Mouse (Mus musculus): ENCODE data around the gene Chd5. TPM values are rescaled to one million over a fixed set of nuclear protein-coding genes. Genes with fewer than 3 reads are reported as not detected.

Gene Chd5
- polyA plus RNA-seq, 1 experiment from 2014 or later = 33.5 TPM

DNA sequence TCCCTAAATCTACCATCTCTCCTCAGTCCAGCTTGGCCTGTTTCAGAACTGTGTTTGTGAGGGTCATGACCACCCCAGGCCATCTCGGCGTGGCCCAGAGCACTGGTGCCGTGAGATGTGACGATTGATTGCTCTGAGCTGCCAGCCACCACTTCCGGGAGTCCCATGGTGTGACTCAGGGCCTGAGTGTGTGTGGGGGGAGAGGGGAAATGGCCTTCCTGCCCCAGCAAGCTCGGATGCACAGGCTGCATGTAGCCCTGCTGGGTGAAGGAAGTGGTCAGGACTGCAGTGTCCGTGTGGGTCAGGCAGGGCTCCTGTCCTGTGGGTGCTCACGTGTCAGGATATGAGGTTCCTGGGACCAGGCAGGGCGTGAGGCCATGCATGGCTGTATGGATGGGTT lies 23.7 kb downstream of the Chd5 start:
- Histone ChIP-seq H3K9ac (replicated peaks; ENCODE audit: low read depth, low read length) (no peak overlapping the region), H3K4me3 (replicated peaks; ENCODE audit: low read length) (no peak overlapping the region), H3K36me3 (ENCODE audit: control insufficient read depth, insufficient read depth) (peaks cover 2% of the 10 kb centered on the region; the same call in 1 of the 2 replicates), H3K27me3 (replicated peaks; ENCODE audit: control insufficient read depth, insufficient read depth, low read length) (peaks cover 2% of the 10 kb centered on the region; the same call in 1 of the 2 replicates), H3K4me1 (replicated peaks; ENCODE audit: control insufficient read depth, insufficient read depth, low read length) (peaks cover 19% of the 10 kb centered on the region), H3K4me2 (ENCODE audit: low read length) (no peak overlapping the region), H3K9me3 (ENCODE audit: control insufficient read depth, low read length) (no peaks in the 10 kb centered on the region), H3K27ac (ENCODE audit: low read length) (no peak overlapping the region)
- 88% methylated on average over 9 of the region's 9 CpGs for WGBS
- no peak for ATAC-seq

DNA sequence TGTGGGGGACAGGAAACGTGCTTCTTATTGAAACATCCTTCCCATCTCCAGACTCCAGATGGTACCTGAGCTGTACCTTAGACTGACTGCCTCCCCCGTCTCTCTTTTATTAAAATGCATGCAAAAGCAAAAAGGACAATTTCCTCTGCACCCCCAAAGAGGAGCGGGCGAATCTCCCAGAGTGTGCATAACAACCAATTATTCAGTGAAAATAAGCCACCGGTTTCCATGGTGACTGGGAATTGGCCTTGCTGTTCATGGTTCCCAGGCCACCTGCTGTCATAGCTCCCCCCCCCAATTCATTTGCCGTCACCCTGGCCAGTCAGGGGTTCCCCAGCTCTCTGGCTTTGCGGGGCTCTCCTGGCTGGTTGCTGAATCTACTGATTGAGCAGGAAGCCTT lies 26.8 kb downstream of the Chd5 start:
- H3K4me3 ChIP-seq (replicated peaks; ENCODE audit: low read length) = no peak overlapping the region
- peak; percentile 41; the same call in 1 of the 2 replicates for ATAC-seq
- peaks cover 19% of the 10 kb centered on the region for H3K4me1 ChIP-seq (replicated peaks; ENCODE audit: control insufficient read depth, insufficient read depth, low read length)
- H3K4me2 ChIP-seq (ENCODE audit: low read length) = no peak overlapping the region
- no peaks in the 10 kb centered on the region; the same call in 1 of the 2 replicates for H3K27me3 ChIP-seq (replicated peaks; ENCODE audit: control insufficient read depth, insufficient read depth, low read length)
- H3K36me3 ChIP-seq (ENCODE audit: control insufficient read depth, insufficient read depth) = peaks cover 2% of the 10 kb centered on the region; the same call in 1 of the 2 replicates
- H3K27ac ChIP-seq (ENCODE audit: low read length) = peak overlapping the region; percentile 30; the same call in 1 of the 2 replicates
- 19% methylated on average over 7 of the region's 7 CpGs for WGBS
- H3K9ac ChIP-seq (replicated peaks; ENCODE audit: low read depth, low read length) = no peak overlapping the region
- no peaks in the 10 kb centered on the region for H3K9me3 ChIP-seq (ENCODE audit: control insufficient read depth, low read length)

DNA sequence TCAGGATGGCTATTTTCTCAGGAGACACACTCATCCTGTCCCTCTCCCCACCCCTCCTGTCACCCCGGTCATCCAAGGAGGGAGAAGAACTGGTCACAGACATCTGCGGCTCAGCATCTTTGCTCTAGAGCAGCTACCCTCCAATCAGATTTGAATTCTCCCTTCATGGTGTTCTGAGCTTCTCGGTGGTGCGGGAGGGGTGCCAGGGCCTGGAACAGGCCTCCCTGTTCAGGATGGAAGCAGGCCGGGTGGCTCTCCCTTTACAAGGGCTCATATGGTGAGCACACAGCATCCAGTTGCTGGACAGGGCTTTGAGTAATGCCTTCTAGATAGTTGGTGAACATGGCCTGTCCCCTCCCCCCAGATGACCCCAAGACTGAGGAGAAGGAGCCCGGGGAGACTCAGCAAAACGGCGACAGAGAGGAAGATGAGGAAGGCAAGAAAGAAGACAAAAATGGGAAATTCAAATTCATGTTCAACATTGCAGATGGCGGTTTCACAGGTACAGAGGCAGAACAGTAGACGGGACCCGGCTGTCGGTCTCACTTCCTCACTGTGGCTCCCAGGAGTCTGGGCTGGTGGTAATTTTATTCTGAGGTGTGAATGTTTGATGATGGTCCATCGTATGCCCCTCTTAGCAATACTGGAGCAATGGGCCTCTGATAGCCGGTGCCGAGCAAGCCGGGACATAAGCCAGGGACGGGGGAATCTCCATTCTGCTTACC lies 44.2 kb downstream of the Chd5 start:
- H3K27ac ChIP-seq (ENCODE audit: low read length) = no peak overlapping the region
- no peaks in the 10 kb centered on the region for H3K9me3 ChIP-seq (ENCODE audit: control insufficient read depth, low read length)
- H3K36me3 ChIP-seq (ENCODE audit: control insufficient read depth, insufficient read depth) = peaks cover 5% of the 10 kb centered on the region; the same call in 1 of the 2 replicates
- ATAC-seq = no peak
- H3K27me3 ChIP-seq (replicated peaks; ENCODE audit: control insufficient read depth, insufficient read depth, low read length) = no peaks in the 10 kb centered on the region
- no peak overlapping the region for H3K4me2 ChIP-seq (ENCODE audit: low read length)
- WGBS = 85% methylated on average over 17 of the region's 17 CpGs
- H3K9ac ChIP-seq (replicated peaks; ENCODE audit: low read depth, low read length) = no peak overlapping the region
- H3K4me3 ChIP-seq (replicated peaks; ENCODE audit: low read length) = no peak overlapping the region
- H3K4me1 ChIP-seq (replicated peaks; ENCODE audit: control insufficient read depth, insufficient read depth, low read length) = no peaks in the 10 kb centered on the region

DNA sequence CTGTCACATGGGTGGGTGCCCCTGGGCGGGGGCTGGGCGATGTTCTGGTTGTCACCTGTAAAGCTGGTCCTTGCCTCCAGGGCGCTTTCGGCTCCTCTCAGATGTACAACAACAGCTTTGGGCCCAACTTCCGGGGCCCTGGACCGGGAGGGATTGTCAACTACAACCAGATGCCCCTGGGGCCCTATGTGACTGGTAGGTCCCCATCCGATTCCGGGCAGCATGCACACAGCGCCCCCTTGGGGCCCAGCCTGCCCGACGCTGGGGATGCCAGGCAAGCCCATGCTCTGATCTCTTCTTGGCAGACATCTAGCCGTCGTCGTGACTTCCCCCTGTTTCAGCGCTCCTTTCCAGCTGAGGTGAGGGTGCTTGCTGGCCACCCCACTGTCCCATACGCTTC lies 47.2 kb downstream of the Chd5 start:
- ATAC-seq = no peak
- Histone ChIP-seq H3K9ac (replicated peaks; ENCODE audit: low read depth, low read length) (no peak overlapping the region), H3K27ac (ENCODE audit: low read length) (no peak overlapping the region), H3K4me3 (replicated peaks; ENCODE audit: low read length) (no peak overlapping the region), H3K4me1 (replicated peaks; ENCODE audit: control insufficient read depth, insufficient read depth, low read length) (no peaks in the 10 kb centered on the region), H3K4me2 (ENCODE audit: low read length) (no peak overlapping the region), H3K36me3 (ENCODE audit: control insufficient read depth, insufficient read depth) (peaks cover 3% of the 10 kb centered on the region; the same call in 1 of the 2 replicates), H3K9me3 (ENCODE audit: control insufficient read depth, low read length) (no peaks in the 10 kb centered on the region), H3K27me3 (replicated peaks; ENCODE audit: control insufficient read depth, insufficient read depth, low read length) (no peaks in the 10 kb centered on the region)
- 63% methylated on average over 16 of the region's 16 CpGs for WGBS

DNA sequence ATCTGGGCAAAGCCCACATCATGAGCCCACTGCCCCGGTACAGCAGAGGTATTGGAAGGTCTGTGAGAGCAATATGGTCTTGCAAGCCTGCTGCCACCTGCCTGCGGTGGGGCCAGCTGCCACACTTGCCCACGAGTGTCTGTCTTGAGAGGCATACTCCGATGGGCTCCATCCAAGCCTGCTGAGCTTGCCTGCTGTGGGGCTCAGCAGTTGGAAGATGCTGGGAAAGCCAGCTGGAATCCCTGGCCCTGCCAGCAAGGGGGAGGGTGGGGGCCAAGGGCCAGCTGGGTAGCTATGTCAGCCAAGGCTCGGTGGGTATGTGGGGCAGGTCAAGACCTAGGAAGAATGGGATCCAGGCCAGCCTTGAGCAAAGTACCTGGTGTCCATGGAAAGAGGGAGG lies 53.7 kb downstream of the Chd5 start:
- 65% methylated on average over 5 of the region's 5 CpGs for WGBS
- ATAC-seq = no peak; the same call in 1 of the 2 replicates

DNA sequence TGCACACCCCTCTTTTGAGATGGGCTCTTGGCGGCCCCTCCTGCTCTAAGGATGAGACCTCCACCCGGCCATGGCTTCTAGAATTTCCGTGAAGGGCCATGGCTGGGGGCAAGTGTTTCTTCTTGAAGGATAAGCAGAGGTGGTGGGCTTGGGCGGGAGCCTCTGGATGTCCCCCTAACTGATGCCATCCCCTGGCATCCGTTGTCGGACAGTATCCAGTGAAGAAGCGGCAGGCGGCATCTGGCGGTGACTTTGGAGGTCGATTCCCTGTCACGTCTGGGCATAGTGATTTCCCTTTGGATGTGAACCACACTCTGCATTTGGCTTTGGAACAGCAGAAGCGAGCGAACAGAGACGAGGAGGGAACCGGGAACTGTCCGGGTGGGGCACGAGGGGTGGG lies 54.2 kb downstream of the Chd5 start:
- H3K4me2 ChIP-seq (ENCODE audit: low read length) = no peak overlapping the region
- no peak for ATAC-seq
- no peak overlapping the region for H3K4me3 ChIP-seq (replicated peaks; ENCODE audit: low read length)
- H3K9ac ChIP-seq (replicated peaks; ENCODE audit: low read depth, low read length) = no peak overlapping the region
- no peaks in the 10 kb centered on the region for H3K36me3 ChIP-seq (ENCODE audit: control insufficient read depth, insufficient read depth)
- no peak overlapping the region for H3K27ac ChIP-seq (ENCODE audit: low read length)
- peaks cover 6% of the 10 kb centered on the region; the same call in 1 of the 2 replicates for H3K4me1 ChIP-seq (replicated peaks; ENCODE audit: control insufficient read depth, insufficient read depth, low read length)
- WGBS = 89% methylated on average over 17 of the region's 17 CpGs
- H3K27me3 ChIP-seq (replicated peaks; ENCODE audit: control insufficient read depth, insufficient read depth, low read length) = no peaks in the 10 kb centered on the region
- H3K9me3 ChIP-seq (ENCODE audit: control insufficient read depth, low read length) = no peaks in the 10 kb centered on the region

More for the DNA sequence above, 53.7 kb downstream of the Chd5 start:
- Histone ChIP-seq H3K9ac (replicated peaks; ENCODE audit: low read depth, low read length) (no peak overlapping the region), H3K4me2 (ENCODE audit: low read length) (no peak overlapping the region), H3K36me3 (ENCODE audit: control insufficient read depth, insufficient read depth) (no peaks in the 10 kb centered on the region), H3K4me3 (replicated peaks; ENCODE audit: low read length) (no peak overlapping the region), H3K27me3 (replicated peaks; ENCODE audit: control insufficient read depth, insufficient read depth, low read length) (no peaks in the 10 kb centered on the region), H3K27ac (ENCODE audit: low read length) (no peak overlapping the region), H3K9me3 (ENCODE audit: control insufficient read depth, low read length) (no peaks in the 10 kb centered on the region), H3K4me1 (replicated peaks; ENCODE audit: control insufficient read depth, insufficient read depth, low read length) (peaks cover 6% of the 10 kb centered on the region; the same call in 1 of the 2 replicates)

DNA sequence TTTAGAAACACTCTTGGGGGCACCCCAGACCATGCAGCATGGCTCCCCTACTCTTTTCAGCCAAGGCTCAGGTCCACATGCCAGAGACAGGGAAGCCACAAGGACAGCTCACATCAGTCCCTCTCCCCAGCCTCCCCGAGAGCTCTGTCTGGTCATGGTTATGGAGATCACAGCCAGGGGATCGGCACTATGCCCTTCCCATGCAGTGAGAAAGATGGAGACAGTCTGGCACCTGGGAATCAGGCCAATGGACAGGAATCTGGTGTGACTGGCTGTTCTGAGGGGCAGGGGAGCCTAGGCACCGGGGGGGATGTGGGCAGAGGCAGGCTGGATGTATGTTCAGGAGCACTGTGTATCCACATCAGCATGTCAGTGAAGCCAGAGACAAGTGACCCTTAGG lies 60.5 kb downstream of the Chd5 start:
- Histone ChIP-seq H3K4me2 (ENCODE audit: low read length) (no peak overlapping the region), H3K9ac (replicated peaks; ENCODE audit: low read depth, low read length) (no peak overlapping the region), H3K27me3 (replicated peaks; ENCODE audit: control insufficient read depth, insufficient read depth, low read length) (no peaks in the 10 kb centered on the region), H3K9me3 (ENCODE audit: control insufficient read depth, low read length) (no peaks in the 10 kb centered on the region), H3K36me3 (ENCODE audit: control insufficient read depth, insufficient read depth) (no peaks in the 10 kb centered on the region), H3K27ac (ENCODE audit: low read length) (no peak overlapping the region), H3K4me1 (replicated peaks; ENCODE audit: control insufficient read depth, insufficient read depth, low read length) (peaks cover under 1% of the 10 kb centered on the region; the same call in 1 of the 2 replicates), H3K4me3 (replicated peaks; ENCODE audit: low read length) (no peak overlapping the region)
- ATAC-seq = no peak
- WGBS = 75% methylated on average over 3 of the region's 3 CpGs

DNA sequence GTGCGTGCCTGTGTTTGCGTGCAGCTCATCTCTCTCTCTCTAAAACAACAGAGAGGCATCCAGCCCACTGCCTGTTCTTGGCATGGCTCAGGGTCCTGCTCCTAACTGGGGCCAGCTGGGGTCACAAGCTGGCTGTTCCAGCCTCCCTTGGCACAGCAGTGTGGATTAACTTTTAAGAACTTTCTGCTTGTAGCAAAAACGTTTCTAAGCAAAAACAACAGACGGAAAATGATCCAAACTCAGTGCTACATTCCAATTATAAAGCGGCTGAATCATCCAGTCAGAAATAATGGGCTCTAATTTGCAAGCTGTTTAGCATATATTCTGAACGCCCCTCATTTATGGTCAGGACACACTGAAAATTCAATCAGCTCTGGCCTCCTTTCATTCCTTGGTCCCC lies 66.7 kb downstream of the Chd5 start:
- H3K4me3 ChIP-seq (replicated peaks; ENCODE audit: low read length) = no peak overlapping the region

DNA sequence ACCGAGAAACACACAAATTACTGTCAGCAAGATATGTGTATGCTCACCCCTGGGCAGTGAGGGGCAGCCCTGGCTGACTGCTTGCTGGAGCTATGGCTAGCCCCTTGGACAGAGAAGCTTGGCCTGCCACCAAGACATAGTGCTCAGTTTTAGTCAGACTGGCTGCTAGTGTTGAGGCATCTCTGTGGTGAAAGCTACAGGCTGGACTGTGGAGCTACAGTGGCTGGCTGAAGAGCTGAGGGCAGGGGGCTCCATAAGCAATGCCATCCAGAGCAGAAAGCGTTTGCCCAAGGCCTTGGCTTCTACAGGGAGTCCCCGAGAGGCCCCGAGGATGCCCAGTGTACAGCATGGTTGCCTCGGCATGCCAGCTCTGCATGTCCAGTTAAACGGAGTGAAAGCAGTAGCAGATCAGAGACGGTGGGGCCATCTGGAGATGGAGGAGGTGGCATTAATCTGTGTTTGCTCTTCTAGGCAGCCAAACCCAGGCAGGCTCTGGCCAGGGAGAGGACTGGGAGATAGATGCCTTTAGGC lies 67.3 kb downstream of the Chd5 start:
- peak; percentile 29; the same call in 1 of the 2 replicates for ATAC-seq
- Histone ChIP-seq H3K4me3 (replicated peaks; ENCODE audit: low read length) (no peak overlapping the region), H3K9ac (replicated peaks; ENCODE audit: low read depth, low read length) (0 out of 2 replicates have a peak overlapping the region, but pooled peaks have one; percentile 33), H3K36me3 (ENCODE audit: control insufficient read depth, insufficient read depth) (no peaks in the 10 kb centered on the region), H3K27ac (ENCODE audit: low read length) (peak overlapping the region; percentile 74), H3K4me2 (ENCODE audit: low read length) (0 out of 2 replicates have a peak overlapping the region, but pooled peaks have one; percentile 3), H3K4me1 (replicated peaks; ENCODE audit: control insufficient read depth, insufficient read depth, low read length) (peaks cover 30% of the 10 kb centered on the region), H3K27me3 (replicated peaks; ENCODE audit: control insufficient read depth, insufficient read depth, low read length) (no peaks in the 10 kb centered on the region), H3K9me3 (ENCODE audit: control insufficient read depth, low read length) (no peaks in the 10 kb centered on the region)
- 51% methylated on average over 7 of the region's 7 CpGs for WGBS

More for the DNA sequence above, 66.7 kb downstream of the Chd5 start:
- H3K27me3 ChIP-seq (replicated peaks; ENCODE audit: control insufficient read depth, insufficient read depth, low read length) = no peaks in the 10 kb centered on the region
- no peaks in the 10 kb centered on the region for H3K36me3 ChIP-seq (ENCODE audit: control insufficient read depth, insufficient read depth)
- H3K4me1 ChIP-seq (replicated peaks; ENCODE audit: control insufficient read depth, insufficient read depth, low read length) = peaks cover 30% of the 10 kb centered on the region
- H3K4me2 ChIP-seq (ENCODE audit: low read length) = no peak overlapping the region
- 15% methylated on average over 6 of the region's 6 CpGs for WGBS
- no peaks in the 10 kb centered on the region for H3K9me3 ChIP-seq (ENCODE audit: control insufficient read depth, low read length)
- ATAC-seq = peak; percentile 39
- H3K9ac ChIP-seq (replicated peaks; ENCODE audit: low read depth, low read length) = 0 out of 2 replicates have a peak overlapping the region, but pooled peaks have one; percentile 33
- peak overlapping the region; percentile 74 for H3K27ac ChIP-seq (ENCODE audit: low read length)
